Mouse (Mus musculus): ENCODE measurements around the gene Slc19a3.
A peak's percentile ranks its signal among the peaks of the same experiment; 100 is the strongest.
"Not testable (repeated sequence)": the region's sequence is repeated elsewhere in the genome, so short reads cannot be mapped to it uniquely, and the experiment has no call there.

Gene Slc19a3

DNA sequence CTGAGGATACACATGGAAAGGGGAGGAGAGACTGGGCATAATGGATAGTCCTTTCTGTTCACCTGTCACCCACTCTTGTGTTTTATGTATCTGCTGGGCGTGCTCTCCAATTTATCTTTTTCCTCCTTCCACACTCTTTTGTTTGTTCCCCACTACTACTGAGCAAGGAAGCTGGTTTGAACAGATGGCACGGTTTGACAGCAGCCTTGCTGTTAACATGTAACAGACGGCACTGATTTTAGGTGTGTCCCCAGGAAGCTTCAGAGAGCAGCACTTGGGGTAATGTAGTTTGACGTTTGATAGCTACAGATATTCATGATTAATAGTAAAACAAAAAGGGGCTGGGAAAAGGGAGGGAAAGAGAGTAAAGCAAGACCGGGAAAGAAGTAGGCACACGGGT, 30.8 kb downstream of the Slc19a3 start:
- DNase-seq (ENCODE audit: low spot score in 2 of 2) = no peak

DNA sequence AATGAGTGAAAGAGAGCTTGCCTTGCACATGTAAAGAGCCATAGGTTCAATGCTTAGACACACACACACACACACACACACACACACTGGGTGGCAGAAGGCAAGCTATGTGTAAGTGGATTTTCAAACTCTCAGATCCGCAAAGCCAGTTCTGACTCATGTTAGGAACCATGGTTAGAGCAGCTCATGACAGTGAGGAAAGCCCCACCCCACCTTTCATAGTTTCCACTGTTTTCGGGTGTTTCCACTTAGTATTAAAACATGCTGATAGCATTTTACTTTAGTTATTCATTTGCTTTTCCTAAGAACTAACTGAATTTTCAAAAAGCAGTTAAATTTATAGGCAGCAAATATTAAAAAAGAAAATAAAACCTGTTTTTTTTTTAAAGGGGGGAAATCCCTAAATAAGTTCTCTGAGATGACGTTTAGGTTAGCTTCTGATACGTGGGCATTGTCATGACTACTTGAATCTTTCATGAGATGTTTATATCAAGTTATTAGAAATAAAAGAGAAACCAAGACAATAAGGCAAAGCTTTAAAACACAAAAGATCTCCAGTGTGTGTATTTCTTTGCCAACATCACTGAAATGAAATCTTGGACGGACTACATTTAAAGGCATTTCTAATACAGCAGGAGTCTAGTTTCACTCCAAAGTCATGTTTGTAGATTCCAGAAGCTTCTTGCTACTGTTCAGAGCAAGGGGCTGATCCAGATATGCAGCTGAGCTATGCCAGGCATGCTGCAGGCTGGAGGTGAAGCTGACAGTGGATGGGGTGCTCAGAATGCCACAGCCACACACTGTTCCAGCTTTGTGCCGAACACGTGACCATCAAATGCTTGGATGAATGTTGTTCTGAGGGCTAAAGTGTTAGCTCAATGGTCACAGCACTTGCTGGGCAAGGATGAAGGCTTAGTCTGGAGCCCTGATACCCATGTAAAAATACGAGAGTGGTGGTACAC, 31.7 kb downstream of the Slc19a3 start:
- DNase-seq (ENCODE audit: low spot score in 2 of 2) = no peak

DNA sequence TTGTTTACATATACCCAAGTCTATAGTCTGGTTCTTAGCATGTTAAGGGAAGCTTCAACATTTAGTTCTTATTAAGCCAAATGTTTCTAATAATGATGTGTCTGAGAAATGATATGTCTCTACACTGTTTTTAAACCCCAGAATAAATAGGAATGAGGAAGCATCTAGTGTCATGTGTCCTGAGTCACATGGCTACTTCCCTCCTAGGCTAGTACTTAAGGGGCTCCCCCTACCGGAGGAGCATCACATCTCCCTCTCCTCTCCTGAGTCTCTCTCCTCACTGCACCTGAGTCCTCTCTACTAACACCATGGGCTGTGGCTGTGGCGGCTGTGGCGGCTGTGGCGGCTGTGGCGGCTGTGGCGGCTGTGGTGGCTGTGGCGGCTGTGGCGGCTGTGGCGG, 37.9 kb downstream of the Slc19a3 start, which contains the start of gene Gm47959:
Gene Gm47959 (plus strand): TSS at position 243 of the 400 bp plus-strand sequence.
- DNase-seq (ENCODE audit: low spot score in 2 of 2) = not testable (repeated sequence)

DNA sequence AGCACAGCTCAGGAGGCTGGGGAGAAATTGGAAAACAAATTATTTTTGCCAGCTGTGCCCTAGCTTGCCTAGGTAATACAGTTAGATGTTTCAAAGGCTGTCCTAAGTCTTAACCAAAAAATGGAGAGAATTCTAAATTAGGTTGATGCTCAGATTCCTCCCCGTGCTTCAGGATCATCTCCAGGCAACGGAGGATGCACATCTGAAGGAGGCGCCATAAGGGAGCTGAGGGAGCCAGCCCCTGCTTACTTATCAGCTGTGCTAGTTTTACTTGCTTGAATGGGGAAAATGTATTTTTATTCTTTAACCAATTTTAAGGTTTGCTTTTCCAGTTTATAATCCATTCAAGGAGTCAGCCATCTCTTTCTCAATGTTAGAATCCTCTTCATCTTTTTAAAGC, 44.3 kb downstream of the Slc19a3 start:
- no peak for DNase-seq (ENCODE audit: low spot score in 2 of 2)

DNA sequence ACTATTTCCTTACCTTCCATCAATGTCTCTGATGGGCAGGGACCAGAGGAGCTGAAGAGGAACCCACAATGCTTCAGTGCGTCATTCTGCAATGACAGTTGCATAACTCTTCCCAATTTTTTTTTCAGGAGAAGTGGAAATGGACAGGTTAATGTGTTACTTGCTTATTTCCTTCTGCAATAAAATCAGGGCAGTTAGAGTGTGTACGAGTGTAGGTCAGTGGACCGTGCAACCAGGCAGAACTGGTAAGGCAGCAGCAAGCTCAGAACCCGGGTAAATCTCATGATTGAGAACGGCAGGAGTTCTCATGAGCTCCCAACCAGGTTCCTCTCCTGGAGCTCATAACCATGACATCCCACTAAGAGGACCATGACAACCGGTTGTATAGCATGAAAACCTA, 46.2 kb downstream of the Slc19a3 start:
- DNase-seq (ENCODE audit: low spot score in 2 of 2) = no peak

DNA sequence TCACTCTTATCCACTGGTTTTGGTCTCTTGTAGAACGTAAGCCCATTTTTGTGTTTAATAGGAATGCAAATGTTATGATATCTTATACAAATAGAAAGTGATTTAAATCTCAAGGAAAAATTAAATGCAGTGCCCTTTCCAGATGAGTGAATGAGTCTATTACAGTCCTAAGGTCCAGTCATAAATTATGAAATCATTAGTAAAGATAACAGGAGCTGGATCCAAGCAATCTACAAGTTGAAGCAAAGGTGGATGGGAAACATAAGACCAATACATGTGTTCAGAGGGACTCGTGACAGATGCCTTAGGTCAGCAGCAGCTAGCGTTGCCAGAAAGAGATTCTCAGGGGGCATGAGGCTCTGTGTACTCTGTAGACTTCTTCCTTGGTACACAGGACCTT, 46.7 kb downstream of the Slc19a3 start:
- no peak for DNase-seq (ENCODE audit: low spot score in 2 of 2)

DNA sequence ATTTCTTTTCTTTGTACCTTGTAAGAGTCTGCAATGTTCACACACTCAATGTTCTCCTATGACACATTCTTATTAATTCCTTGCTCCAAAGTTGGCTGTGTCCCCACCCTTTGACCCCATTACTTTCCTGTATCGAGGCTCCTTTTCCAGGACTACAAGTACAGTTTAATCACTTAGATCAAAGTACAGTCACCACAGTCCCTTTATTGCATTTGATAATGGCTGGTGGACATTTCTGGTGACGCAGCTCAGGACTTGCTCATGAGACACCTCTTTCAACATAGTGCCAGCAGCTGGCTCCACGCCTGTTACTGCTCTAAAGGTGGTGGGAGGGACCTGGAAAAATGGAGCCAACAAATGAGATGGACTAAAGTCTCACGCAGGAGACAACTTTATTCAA, 47.2 kb downstream of the Slc19a3 start:
- DNase-seq (ENCODE audit: low spot score in 2 of 2) = no peak

DNA sequence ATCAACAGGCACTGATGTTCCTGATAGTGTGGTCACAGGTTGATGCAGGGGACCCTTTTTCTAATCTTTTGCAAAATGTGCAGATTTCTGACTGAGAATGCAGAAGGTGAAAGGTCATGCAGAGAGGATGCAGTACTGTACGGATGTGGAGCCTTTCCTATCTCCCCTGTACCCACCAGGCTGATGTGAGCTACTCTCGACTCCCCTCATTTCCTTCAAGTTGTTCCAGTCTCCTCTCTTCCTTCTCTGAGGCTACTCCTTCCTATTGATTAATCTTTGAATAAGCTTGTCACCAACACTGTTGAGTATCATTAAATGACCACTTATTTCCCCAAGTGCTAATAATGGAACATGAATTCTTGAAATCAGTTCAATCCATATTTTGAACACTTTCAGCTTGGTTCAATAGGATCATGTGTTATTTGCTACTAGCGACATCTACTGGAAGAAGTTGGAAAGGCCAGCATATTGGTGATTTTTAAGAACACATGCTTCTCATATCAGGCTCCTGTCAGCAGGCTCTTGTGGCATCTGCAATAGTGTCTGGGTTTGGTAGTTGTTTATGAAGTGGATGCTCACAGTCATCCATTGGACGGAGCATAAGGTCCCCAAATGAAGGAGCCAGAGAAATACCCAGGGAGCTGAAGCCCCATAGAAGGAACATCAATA, 50.6 kb downstream of the Slc19a3 start:
- DNase-seq (ENCODE audit: low spot score in 2 of 2) = peak in 1 of 2 experiments; percentile 41

DNA sequence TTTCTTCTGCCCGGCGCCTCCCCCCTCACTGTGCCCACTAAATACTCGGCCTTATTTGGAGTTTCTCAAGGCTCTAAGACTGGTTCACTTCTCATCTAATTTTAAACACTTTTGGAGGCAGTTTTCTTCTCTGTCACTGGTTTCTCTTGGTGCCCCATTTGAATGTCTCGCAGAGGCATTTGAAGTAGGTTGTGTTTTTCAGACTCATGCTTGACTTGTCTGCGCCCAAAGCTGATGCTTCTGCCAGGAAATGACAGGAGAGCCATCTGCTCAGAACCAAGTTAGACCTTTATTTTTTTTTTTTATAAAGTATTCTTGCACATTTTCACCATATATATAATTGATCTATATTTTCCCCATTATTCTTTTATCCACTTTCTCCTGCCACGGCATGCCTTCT, 51.5 kb downstream of the Slc19a3 start:
- DNase-seq (ENCODE audit: low spot score in 2 of 2) = no peak

DNA sequence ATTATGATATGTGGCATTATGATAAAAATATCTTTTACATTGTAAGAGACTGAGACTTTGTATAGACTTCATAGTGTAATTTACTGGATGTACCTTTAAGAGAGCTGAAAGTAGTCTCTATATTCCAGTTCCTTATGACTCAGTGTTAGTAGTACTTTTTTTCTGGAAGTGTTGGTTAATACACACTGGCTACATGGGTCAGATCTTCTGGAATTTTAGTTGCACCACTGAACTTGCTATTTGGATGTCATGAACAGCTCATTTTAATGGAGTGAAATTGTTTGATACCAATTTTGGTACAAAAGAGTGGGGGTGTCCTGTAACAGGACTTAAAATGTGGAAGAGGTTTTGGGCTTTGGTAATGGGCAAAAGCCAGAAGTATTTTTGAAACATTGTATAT, 60.4 kb downstream of the Slc19a3 start:
- DNase-seq (ENCODE audit: low spot score in 2 of 2) = no peak

DNA sequence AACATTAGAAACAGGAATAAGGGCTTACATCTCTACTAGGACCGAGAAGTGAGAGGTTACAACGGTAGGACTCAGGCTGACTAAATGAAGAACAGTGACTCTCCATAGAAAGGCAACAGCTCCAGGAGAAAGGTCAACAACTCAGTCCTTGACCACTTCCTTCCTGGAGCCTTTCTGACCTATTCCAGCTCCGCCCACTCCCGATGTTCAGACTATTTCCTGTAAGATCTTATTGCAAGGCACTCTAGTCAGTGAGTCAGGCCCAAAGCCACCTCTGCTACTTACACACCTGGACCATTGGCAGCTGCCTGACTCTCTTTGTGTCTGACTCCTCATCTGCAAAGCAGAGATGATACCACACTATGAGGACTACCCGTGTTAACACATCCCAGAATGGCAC, 62.5 kb downstream of the Slc19a3 start:
- no peak for DNase-seq (ENCODE audit: low spot score in 2 of 2)

DNA sequence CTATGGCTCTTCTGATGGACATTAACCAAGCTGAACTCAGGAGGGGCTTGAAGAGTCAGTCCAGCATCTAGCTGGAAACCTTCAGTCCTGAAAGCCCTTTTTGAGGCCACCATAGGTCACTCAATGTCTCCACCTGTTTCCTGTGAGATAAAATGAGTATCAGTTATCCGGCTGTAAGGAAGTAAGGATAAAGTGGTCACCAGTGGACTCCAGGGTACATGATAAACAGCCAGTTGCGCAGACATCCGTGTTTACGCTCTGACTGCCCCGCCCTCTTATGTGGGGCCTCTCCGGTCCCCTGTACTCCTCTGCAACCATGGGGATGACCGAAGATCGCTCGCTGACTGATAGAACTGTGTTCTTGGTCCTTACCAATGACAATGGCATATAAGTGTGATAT, 63.9 kb downstream of the Slc19a3 start:
- no peak for DNase-seq (ENCODE audit: low spot score in 2 of 2)

DNA sequence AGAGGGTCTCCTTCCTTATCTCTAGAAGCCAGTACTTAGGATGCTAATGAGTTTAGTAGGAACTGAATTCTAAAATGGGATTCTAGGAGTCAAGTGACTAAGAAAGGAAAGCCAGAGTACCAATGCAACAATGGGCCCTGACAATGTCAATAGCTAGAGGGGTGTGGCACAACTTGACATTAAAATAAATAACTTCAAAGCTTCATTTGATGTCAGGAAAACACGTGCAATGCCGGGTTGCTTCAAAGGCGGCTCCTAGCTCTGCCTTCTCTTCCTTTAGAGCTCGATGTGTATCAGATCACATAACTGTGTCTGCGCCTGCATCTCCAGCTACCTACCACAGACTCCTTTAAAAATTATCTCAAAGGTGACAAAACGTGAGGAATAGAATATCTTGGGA, 64.3 kb downstream of the Slc19a3 start:
- no peak for DNase-seq (ENCODE audit: low spot score in 2 of 2)

DNA sequence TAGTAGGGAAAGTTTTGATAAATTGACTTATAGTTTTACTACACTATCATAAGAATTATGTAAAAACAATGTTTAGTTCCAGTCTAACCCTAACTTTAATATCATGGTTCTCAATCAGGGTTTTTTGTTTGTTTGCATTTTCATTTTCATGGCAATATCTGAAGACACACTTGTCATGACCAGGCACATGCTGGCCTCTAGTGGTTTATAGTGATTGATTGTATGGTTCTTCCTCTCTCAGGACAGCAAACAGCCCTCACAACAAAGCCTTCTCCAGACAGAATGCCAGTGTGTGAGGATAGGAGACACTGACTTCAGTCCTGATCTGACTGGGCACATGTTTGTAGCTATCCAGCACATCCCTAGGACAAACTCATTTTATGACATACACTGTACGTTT, 65.0 kb downstream of the Slc19a3 start:
- no peak for DNase-seq (ENCODE audit: low spot score in 2 of 2)

DNA sequence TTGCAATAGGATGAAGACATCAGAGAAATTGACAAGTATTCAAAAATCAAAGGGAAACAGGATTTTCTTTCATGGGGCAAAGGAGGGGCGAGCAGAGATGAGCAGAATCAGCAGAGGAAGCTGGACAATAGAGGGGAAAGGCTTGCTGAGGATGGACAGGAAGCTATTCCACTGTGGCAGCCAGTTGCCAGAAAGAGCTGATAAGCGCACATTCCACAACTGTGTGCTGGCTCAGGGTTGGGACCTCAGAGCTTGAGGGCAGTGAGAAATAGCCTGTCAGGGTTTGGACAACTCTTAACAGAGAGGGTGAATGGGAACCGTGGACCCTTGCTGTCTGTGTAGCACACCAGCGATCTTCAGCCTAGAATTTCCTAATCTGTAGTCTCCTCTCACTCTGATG, 66.2 kb downstream of the Slc19a3 start:
- no peak for DNase-seq (ENCODE audit: low spot score in 2 of 2)

DNA sequence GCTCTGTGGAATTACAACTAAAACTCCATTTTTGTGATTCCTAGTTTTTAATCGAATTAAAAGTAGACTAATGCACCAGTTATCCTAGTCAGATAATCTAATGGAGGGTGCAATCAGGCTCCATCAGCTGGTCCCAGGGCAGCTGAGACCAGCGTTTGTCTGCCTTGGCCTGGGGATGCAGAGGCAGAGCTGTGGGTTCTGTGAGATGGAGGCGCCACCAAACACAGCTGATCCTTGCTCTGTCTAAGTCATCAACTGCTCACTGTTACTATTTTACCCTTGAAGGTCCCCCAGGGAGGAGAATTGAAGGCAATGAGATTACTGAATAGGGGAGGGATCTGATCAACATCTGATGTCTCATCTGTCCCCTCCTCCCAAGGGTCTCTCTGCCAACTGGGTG, 71.8 kb downstream of the Slc19a3 start:
- DNase-seq (ENCODE audit: low spot score in 2 of 2) = no peak
